Mouse (Mus musculus): ENCODE results near the gene Zfp865. TPM values are rescaled to one million over a fixed set of nuclear protein-coding genes. Genes with fewer than 3 reads are reported as not detected.
A peak's percentile ranks its signal among the peaks of the same experiment; 100 is the strongest.

Zfp865 gene
- total and polyA plus RNA-seq, 3 experiments: 4.0 to 21.0 (median 12.3) TPM

GRCm38 (mm10) chr7:5046112-5046511 lies 25.9 kb downstream of the Zfp865 start (continued):
- no peak for TF ChIP-seq MEF2A (IDR thresholded peaks at IDR 0.05; ENCODE audit: borderline replicate concordance, low read depth, low read length)
- no peak for TF ChIP-seq CHD1 (IDR thresholded peaks at IDR 0.05; ENCODE audit: low read depth, low read length)
- no peak for TF ChIP-seq EP300 (IDR thresholded peaks at IDR 0.05; ENCODE audit: low read length)
- no peak for TF ChIP-seq ZMIZ1 (IDR thresholded peaks at IDR 0.05; ENCODE audit: low read depth, low read length)
- peak; percentile 27 for TF ChIP-seq SMC3 (IDR thresholded peaks at IDR 0.05; ENCODE audit: low read depth, low read length)
- TF ChIP-seq SIN3A (IDR thresholded peaks at IDR 0.05; ENCODE audit: low read length): no peak
- TF ChIP-seq POLR2AphosphoS2 (IDR thresholded peaks at IDR 0.05; ENCODE audit: low read depth, low read length): no peak
- TF ChIP-seq PAX5 (IDR thresholded peaks at IDR 0.05; ENCODE audit: low read length): no peak
- peak; percentile 61 for TF ChIP-seq MAFK (IDR thresholded peaks at IDR 0.05; ENCODE audit: insufficient replicate concordance, low read length)
- TF ChIP-seq CHD2 (IDR thresholded peaks at IDR 0.05; ENCODE audit: low read length): no peak
- TF ChIP-seq MAZ (IDR thresholded peaks at IDR 0.05; ENCODE audit: low read depth, low read length): no peak
- 0 out of 2 replicates have a peak, but pooled peaks have one; percentile 19 for TF ChIP-seq IRF4 (IDR thresholded peaks at IDR 0.05; ENCODE audit: low read depth, low read length)
- TF ChIP-seq E2F4 (IDR thresholded peaks at IDR 0.05; ENCODE audit: insufficient replicate concordance, low read depth, low read length): no peak
- peak; percentile 60 for TF ChIP-seq RAD21 (IDR thresholded peaks at IDR 0.05; ENCODE audit: low read depth, low read length)

GRCm38 (mm10) chr7:5047313-5047712 lies 27.1 kb downstream of the Zfp865 start:
- in situ Hi-C loops (cut with MboI; ENCODE audit: low pct_ligation_motif_present, low pct_unique_long_range_greater_than_20kb, low sequenced_read_pairs): no loop called here
- Histone ChIP-seq H3K4me2 (ENCODE audit: insufficient read depth, low read depth, poor library complexity, severe bottlenecking) (no peak overlapping the region), H3K9me3 (replicated peaks; ENCODE audit: low read length) (no peaks in the 10 kb centered on the region), H3K4me3 (replicated peaks in 1 of 3; ENCODE audit: low read depth in 2 of 3, low read length in 2 of 3, poor library complexity in 1 of 3) (no peak overlapping the region), H3K4me1 (ENCODE audit: control insufficient read depth in 1 of 2, insufficient read depth in 2 of 2) (peaks cover 16 to 30% of the 10 kb centered on the region in 2 experiments), H3K27me3 (replicated peaks) (no peaks in the 10 kb centered on the region), H3K27ac (ENCODE audit: insufficient read depth, low read depth) (no peak overlapping the region), H3K79me2 (replicated peaks; ENCODE audit: control insufficient read depth, extremely low read depth, insufficient read depth, poor library complexity, severe bottlenecking) (no peaks in the 10 kb centered on the region), H3K36me3 (replicated peaks in 1 of 2; ENCODE audit: control insufficient read depth in 1 of 2, insufficient read depth in 1 of 2, low read length in 1 of 2) (peaks cover 0 to 2% of the 10 kb centered on the region in 2 experiments), H3K9ac (ENCODE audit: insufficient read depth, low read depth) (no peak overlapping the region)
- DNase-seq (ENCODE audit: extremely low read depth): peak; percentile 48
- dilution Hi-C loops (cut with MboI; ENCODE audit: extremely low pct_ligation_motif_present, extremely low pct_unique_long_range_greater_than_20kb, low sequenced_read_pairs): no loop called here
- TF ChIP-seq RCOR1 (conservative IDR thresholded peaks at IDR 0.05; ENCODE audit: low read depth, low read length) (no peak), MAFK (IDR thresholded peaks at IDR 0.05; ENCODE audit: insufficient replicate concordance, low read length) (no peak), IRF4 (IDR thresholded peaks at IDR 0.05; ENCODE audit: low read depth, low read length) (no peak), ZC3H11A (IDR thresholded peaks at IDR 0.05; ENCODE audit: low read depth, low read length) (no peak), ETS1 (conservative IDR thresholded peaks at IDR 0.05; ENCODE audit: low read depth, low read length) (no peak), ZNF384 (IDR thresholded peaks at IDR 0.05; ENCODE audit: low read depth, low read length) (no peak), EP300 (IDR thresholded peaks at IDR 0.05; ENCODE audit: low read length) (no peak), RAD21 (IDR thresholded peaks at IDR 0.05; ENCODE audit: low read depth, low read length) (peak; percentile 81), JUN (IDR thresholded peaks at IDR 0.05; ENCODE audit: insufficient read depth, low read depth, low read length) (no peak), USF2 (conservative IDR thresholded peaks at IDR 0.05; ENCODE audit: low read depth, low read length) (no peak), MYC (IDR thresholded peaks at IDR 0.05; ENCODE audit: low read depth, low read length) (no peak), E2F4 (IDR thresholded peaks at IDR 0.05; ENCODE audit: insufficient replicate concordance, low read depth, low read length) (0 out of 2 replicates have a peak, but pooled peaks have one; percentile 59), CHD1 (IDR thresholded peaks at IDR 0.05; ENCODE audit: low read depth, low read length) (no peak), MEF2A (IDR thresholded peaks at IDR 0.05; ENCODE audit: borderline replicate concordance, low read depth, low read length) (no peak), UBTF (IDR thresholded peaks at IDR 0.05; ENCODE audit: low read depth, low read length) (no peak), PAX5 (IDR thresholded peaks at IDR 0.05; ENCODE audit: low read length) (no peak), POLR2A (IDR thresholded peaks at IDR 0.05; ENCODE audit: low read depth, low read length) (no peak), KAT2A (IDR thresholded peaks at IDR 0.05; ENCODE audit: insufficient replicate concordance, low read length) (no peak), MAX (IDR thresholded peaks at IDR 0.05; ENCODE audit: low read length) (no peak), CTCF (conservative IDR thresholded peaks at IDR 0.05 in 1 of 2, IDR thresholded peaks at IDR 0.05 in 1 of 2; ENCODE audit: low read depth in 2 of 2, low read length in 2 of 2) (peak; percentile 15 to 88; a peak in 2 of 4 replicates), BHLHE40 (IDR thresholded peaks at IDR 0.05; ENCODE audit: low read depth, low read length) (no peak), SIN3A (IDR thresholded peaks at IDR 0.05; ENCODE audit: low read length) (no peak), CHD2 (IDR thresholded peaks at IDR 0.05; ENCODE audit: low read length) (no peak), USF1 (IDR thresholded peaks at IDR 0.05; ENCODE audit: low read depth, low read length) (no peak), JUND (conservative IDR thresholded peaks at IDR 0.05; ENCODE audit: low read depth, low read length) (no peak), SMC3 (IDR thresholded peaks at IDR 0.05; ENCODE audit: low read depth, low read length) (peak; percentile 69), HCFC1 (IDR thresholded peaks at IDR 0.05; ENCODE audit: low read depth, low read length) (no peak)
